Mouse (Mus musculus): Measurements from ENCODE around the gene Satb2. TPM values are rescaled to one million over a fixed set of nuclear protein-coding genes. Genes with fewer than 3 reads are reported as not detected.

Gene Satb2
- polyA plus RNA-seq, 1 experiment: 1.00 TPM

DNA sequence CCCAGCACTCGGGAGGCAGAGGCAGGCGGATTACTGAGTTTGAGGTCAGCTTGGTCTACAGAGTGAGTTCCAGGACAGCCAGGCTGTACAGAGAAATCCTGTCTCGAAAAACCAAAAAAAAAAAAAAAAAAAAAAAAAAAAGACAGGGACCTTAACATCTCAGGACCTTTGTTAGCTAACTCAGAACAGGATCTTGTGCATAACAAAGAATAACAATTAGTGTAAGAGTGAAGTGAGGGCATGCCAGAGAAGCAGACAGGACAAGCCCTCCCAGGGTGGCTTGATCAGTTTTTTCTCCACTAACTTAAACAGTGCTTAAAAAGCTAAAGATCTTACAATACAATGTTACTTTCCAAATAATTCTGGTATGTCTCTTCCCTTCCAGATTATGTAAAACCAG, 40.0 kb downstream of the Satb2 start:
- 63% methylated on average over 3 of the region's 3 CpGs for WGBS
- no peak overlapping the region for H3K27ac ChIP-seq (ENCODE audit: control insufficient read depth, insufficient read depth, low read depth, low read length, poor library complexity)
- no peak overlapping the region for H3K4me3 ChIP-seq (replicated peaks; ENCODE audit: control insufficient read depth, low read depth, low read length)
- no peaks in the 10 kb centered on the region for H3K4me1 ChIP-seq (ENCODE audit: control insufficient read depth, insufficient read depth, low read length)
- no peak for TF ChIP-seq POLR2A (IDR thresholded peaks at IDR 0.05; ENCODE audit: borderline replicate concordance, control insufficient read depth, low read depth, low read length)
- TF ChIP-seq CTCF (IDR thresholded peaks at IDR 0.05; ENCODE audit: control insufficient read depth, insufficient read depth, low read length): no peak

DNA sequence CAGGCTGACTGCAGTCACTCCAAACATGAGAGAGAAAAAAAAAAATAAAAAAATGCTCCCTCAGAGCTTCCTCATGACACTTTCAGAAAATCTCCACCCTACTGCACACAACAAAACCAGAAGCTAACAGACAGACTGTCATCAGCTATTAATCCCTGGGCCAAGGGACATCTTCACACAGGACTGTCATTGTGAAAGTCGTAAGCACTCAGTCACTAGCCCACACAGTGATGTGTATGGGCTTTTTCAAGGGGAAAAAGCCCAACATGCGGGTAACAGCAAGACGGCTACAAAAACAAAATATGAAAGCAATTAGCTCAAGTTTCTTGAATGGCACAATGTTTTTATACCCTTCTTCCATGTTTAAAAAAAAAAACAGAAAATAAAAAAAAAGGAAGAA, 41.9 kb downstream of the Satb2 start:
- TF ChIP-seq CTCF (IDR thresholded peaks at IDR 0.05; ENCODE audit: control insufficient read depth, insufficient read depth, low read length) (no peak), POLR2A (IDR thresholded peaks at IDR 0.05; ENCODE audit: borderline replicate concordance, control insufficient read depth, low read depth, low read length) (no peak)
- Histone ChIP-seq H3K4me3 (replicated peaks; ENCODE audit: control insufficient read depth, low read depth, low read length) (no peak overlapping the region), H3K27ac (ENCODE audit: control insufficient read depth, insufficient read depth, low read depth, low read length, poor library complexity) (no peak overlapping the region), H3K4me1 (ENCODE audit: control insufficient read depth, insufficient read depth, low read length) (no peaks in the 10 kb centered on the region)
- 78% methylated on average over 3 of the region's 3 CpGs for WGBS

GRCm38 (mm10) chr1:56933821-56934220, 44.6 kb downstream of the Satb2 start:
- TF ChIP-seq CTCF (IDR thresholded peaks at IDR 0.05; ENCODE audit: control insufficient read depth, insufficient read depth, low read length): no peak
- no peak for TF ChIP-seq POLR2A (IDR thresholded peaks at IDR 0.05; ENCODE audit: borderline replicate concordance, control insufficient read depth, low read depth, low read length)
- 81% methylated on average over 9 of the region's 9 CpGs for WGBS
- no peak overlapping the region for H3K4me3 ChIP-seq (replicated peaks; ENCODE audit: control insufficient read depth, low read depth, low read length)
- no peaks in the 10 kb centered on the region for H3K4me1 ChIP-seq (ENCODE audit: control insufficient read depth, insufficient read depth, low read length)
- no peak overlapping the region for H3K27ac ChIP-seq (ENCODE audit: control insufficient read depth, insufficient read depth, low read depth, low read length, poor library complexity)

- H3K4me1 ChIP-seq (ENCODE audit: control insufficient read depth, insufficient read depth, low read length): no peaks in the 10 kb centered on the region
- no peak overlapping the region for H3K4me3 ChIP-seq (replicated peaks; ENCODE audit: control insufficient read depth, low read depth, low read length)
- no peak overlapping the region for H3K27ac ChIP-seq (ENCODE audit: control insufficient read depth, insufficient read depth, low read depth, low read length, poor library complexity)
- WGBS: 86% methylated on average over 4 of the region's 4 CpGs
- no peak for TF ChIP-seq POLR2A (IDR thresholded peaks at IDR 0.05; ENCODE audit: borderline replicate concordance, control insufficient read depth, low read depth, low read length)
- no peak for TF ChIP-seq CTCF (IDR thresholded peaks at IDR 0.05; ENCODE audit: control insufficient read depth, insufficient read depth, low read length)
These were observed 48.4 kb downstream of the Satb2 start for GRCm38 (mm10) chr1:56930096-56930495.

DNA sequence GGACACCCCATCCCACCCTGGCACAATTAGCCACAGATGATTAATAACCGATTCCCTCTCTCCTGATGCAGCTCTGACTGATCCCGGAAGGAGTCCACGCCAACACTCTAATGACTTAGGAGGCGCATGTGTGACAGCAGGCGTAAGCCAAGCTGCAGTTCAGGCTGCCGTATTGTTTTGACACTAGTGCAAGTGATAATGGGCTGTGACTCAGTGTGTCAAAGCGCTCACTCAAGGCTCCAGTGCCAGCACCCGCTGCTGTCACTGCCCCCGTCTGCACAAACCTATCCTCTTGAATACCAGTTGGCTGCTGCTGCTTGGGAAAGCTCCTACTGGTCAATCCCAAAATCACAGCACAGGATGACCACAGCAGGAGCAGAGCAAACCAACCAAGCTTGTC, 49.7 kb downstream of the Satb2 start:
- WGBS: 85% methylated on average over 9 of the region's 9 CpGs
- Histone ChIP-seq H3K27ac (ENCODE audit: control insufficient read depth, insufficient read depth, low read depth, low read length, poor library complexity) (no peak overlapping the region), H3K4me3 (replicated peaks; ENCODE audit: control insufficient read depth, low read depth, low read length) (no peak overlapping the region), H3K4me1 (ENCODE audit: control insufficient read depth, insufficient read depth, low read length) (no peaks in the 10 kb centered on the region)
- TF ChIP-seq CTCF (IDR thresholded peaks at IDR 0.05; ENCODE audit: control insufficient read depth, insufficient read depth, low read length) (no peak), POLR2A (IDR thresholded peaks at IDR 0.05; ENCODE audit: borderline replicate concordance, control insufficient read depth, low read depth, low read length) (no peak)

DNA sequence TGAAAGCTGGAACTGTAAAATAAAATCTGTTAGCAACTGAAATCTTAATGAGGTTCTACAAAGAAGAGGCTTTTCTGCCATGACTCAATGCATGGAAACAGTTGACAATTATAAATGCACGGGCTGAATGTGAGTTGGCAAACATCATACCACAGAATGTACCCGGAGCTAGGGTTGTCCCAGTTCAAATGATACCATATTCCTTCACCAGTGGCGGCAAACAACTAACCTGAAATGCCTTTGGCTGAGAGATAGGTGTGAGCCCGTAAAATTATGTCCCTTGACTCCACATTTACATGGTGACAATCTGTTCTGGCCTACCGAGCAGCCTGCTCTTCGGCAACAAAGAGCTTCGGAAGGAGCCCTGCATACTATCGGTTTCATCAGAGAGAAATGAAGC, 58.0 kb downstream of the Satb2 start:
- no peak overlapping the region for H3K27ac ChIP-seq (ENCODE audit: control insufficient read depth, insufficient read depth, low read depth, low read length, poor library complexity)

GRCm38 (mm10) chr1:56914279-56914678, 64.2 kb downstream of the Satb2 start:
- Histone ChIP-seq H3K4me1 (ENCODE audit: control insufficient read depth, insufficient read depth, low read length) (no peaks in the 10 kb centered on the region), H3K27ac (ENCODE audit: control insufficient read depth, insufficient read depth, low read depth, low read length, poor library complexity) (no peak overlapping the region), H3K4me3 (replicated peaks; ENCODE audit: control insufficient read depth, low read depth, low read length) (no peak overlapping the region)
- TF ChIP-seq CTCF (IDR thresholded peaks at IDR 0.05; ENCODE audit: control insufficient read depth, insufficient read depth, low read length): no peak
- 76% methylated on average over 6 of the region's 6 CpGs for WGBS

More for the DNA sequence above, 58.0 kb downstream of the Satb2 start:
- TF ChIP-seq CTCF (IDR thresholded peaks at IDR 0.05; ENCODE audit: control insufficient read depth, insufficient read depth, low read length) (no peak), POLR2A (IDR thresholded peaks at IDR 0.05; ENCODE audit: borderline replicate concordance, control insufficient read depth, low read depth, low read length) (no peak)
- 88% methylated on average over 8 of the region's 8 CpGs for WGBS
- Histone ChIP-seq H3K4me3 (replicated peaks; ENCODE audit: control insufficient read depth, low read depth, low read length) (no peak overlapping the region), H3K4me1 (ENCODE audit: control insufficient read depth, insufficient read depth, low read length) (no peaks in the 10 kb centered on the region)

GRCm38 (mm10) chr1:56900706-56901287, 77.7 kb downstream of the Satb2 start:
- no peak overlapping the region for H3K27ac ChIP-seq (ENCODE audit: control insufficient read depth, insufficient read depth, low read depth, low read length, poor library complexity)
- H3K4me3 ChIP-seq (replicated peaks; ENCODE audit: control insufficient read depth, low read depth, low read length): no peak overlapping the region
- no peak for TF ChIP-seq POLR2A (IDR thresholded peaks at IDR 0.05; ENCODE audit: borderline replicate concordance, control insufficient read depth, low read depth, low read length)
- no peaks in the 10 kb centered on the region for H3K4me1 ChIP-seq (ENCODE audit: control insufficient read depth, insufficient read depth, low read length)
- WGBS: 64% methylated on average over 3 of the region's 3 CpGs

- Histone ChIP-seq H3K4me3 (replicated peaks; ENCODE audit: control insufficient read depth, low read depth, low read length) (no peak overlapping the region), H3K4me1 (ENCODE audit: control insufficient read depth, insufficient read depth, low read length) (no peaks in the 10 kb centered on the region), H3K27ac (ENCODE audit: control insufficient read depth, insufficient read depth, low read depth, low read length, poor library complexity) (no peak overlapping the region)
- TF ChIP-seq POLR2A (IDR thresholded peaks at IDR 0.05; ENCODE audit: borderline replicate concordance, control insufficient read depth, low read depth, low read length) (no peak), CTCF (IDR thresholded peaks at IDR 0.05; ENCODE audit: control insufficient read depth, insufficient read depth, low read length) (no peak)
- WGBS: 86% methylated on average over 9 of the region's 9 CpGs
These were observed 78.3 kb downstream of the Satb2 start for GRCm38 (mm10) chr1:56900187-56900586.
